In genomic region chr13:117023346-117024050, GRCm38 (mm10) we compare ENCODE assay signal across 8 mouse cellular contexts. TPM values are rescaled to one million over a fixed set of nuclear protein-coding genes. Genes with fewer than 3 reads are reported as not detected.
DNase-seq lines count a peak whose midpoint lies in the region; ATAC-seq and TF ChIP-seq lines count a peak whose summit lies in the region.

No protein-coding gene starts in this region.

- H3K9ac ChIP-seq in lung, postnatal 0 days (replicated peaks; ENCODE audit: low read depth): no peak overlapping the region
- H3K9ac ChIP-seq in embryonic facial prominence, embryonic 14.5 days (ENCODE audit: low read depth, low read length): peak overlapping the region; percentile 96
- no peak overlapping the region for H3K9ac ChIP-seq in intestine, embryonic 15.5 days
- H3K9ac ChIP-seq in neural tube, embryonic 13.5 days: peak overlapping the region; percentile 96

- 17% methylated on average over 12 of the region's 12 CpGs for WGBS in lung, postnatal 0 days
- WGBS in embryonic facial prominence, embryonic 14.5 days: 6% methylated on average over 12 of the region's 12 CpGs
- 17% methylated on average over 12 of the region's 12 CpGs for WGBS in intestine, embryonic 15.5 days
- 5% methylated on average over 12 of the region's 12 CpGs for WGBS in neural tube, embryonic 13.5 days

- DNase-seq in lung, postnatal 0 days (ENCODE audit: low spot score): no peak
- no peak for DNase-seq in lung, postnatal 36 days
- no peak for DNase-seq in embryonic facial prominence, embryonic 14.5 days (ENCODE audit: low spot score)
- DNase-seq in layer of hippocampus, adult 18-20 months (ENCODE audit: low spot score in 2 of 2): no peak
- no peak for DNase-seq in ovary, postnatal 36 days (ENCODE audit: low spot score)
- no peak for DNase-seq in right cerebral cortex, adult 18-20 months

- TF ChIP-seq EP300 in lung, postnatal 0 days (IDR thresholded peaks at IDR 0.05): no peak

- no peaks in the 10 kb centered on the region for H3K9me3 ChIP-seq in lung, postnatal 0 days (ENCODE audit: low read length)
- H3K9me3 ChIP-seq in embryonic facial prominence, embryonic 14.5 days (ENCODE audit: control insufficient read depth, low read length): no peaks in the 10 kb centered on the region
- no peaks in the 10 kb centered on the region for H3K9me3 ChIP-seq in intestine, embryonic 15.5 days
- H3K9me3 ChIP-seq in neural tube, embryonic 13.5 days: no peaks in the 10 kb centered on the region

- no peaks in the 10 kb centered on the region for H3K27me3 ChIP-seq in lung, postnatal 0 days (replicated peaks; ENCODE audit: insufficient read depth, low read length)
- no peaks in the 10 kb centered on the region for H3K27me3 ChIP-seq in embryonic facial prominence, embryonic 14.5 days (replicated peaks; ENCODE audit: control insufficient read depth, insufficient read depth, low read length)
- no peaks in the 10 kb centered on the region for H3K27me3 ChIP-seq in intestine, embryonic 15.5 days (replicated peaks)
- no peaks in the 10 kb centered on the region for H3K27me3 ChIP-seq in neural tube, embryonic 13.5 days

- H3K36me3 ChIP-seq in lung, postnatal 0 days (ENCODE audit: insufficient read depth, low read length): no peaks in the 10 kb centered on the region
- H3K36me3 ChIP-seq in embryonic facial prominence, embryonic 14.5 days (ENCODE audit: control insufficient read depth, insufficient read depth, low read length): no peaks in the 10 kb centered on the region
- H3K36me3 ChIP-seq in intestine, embryonic 15.5 days: no peaks in the 10 kb centered on the region
- H3K36me3 ChIP-seq in neural tube, embryonic 13.5 days: no peaks in the 10 kb centered on the region

- peak overlapping the region; percentile 99 for H3K4me2 ChIP-seq in lung, postnatal 0 days (replicated peaks; ENCODE audit: low read depth, low read length)
- peak overlapping the region; percentile 78 for H3K4me2 ChIP-seq in embryonic facial prominence, embryonic 14.5 days (ENCODE audit: low read depth, low read length)
- peak overlapping the region; percentile 97 for H3K4me2 ChIP-seq in intestine, embryonic 15.5 days (replicated peaks)
- peak overlapping the region; percentile 70 for H3K4me2 ChIP-seq in neural tube, embryonic 13.5 days

- H3K27ac ChIP-seq in lung, postnatal 0 days (ENCODE audit: low read length): peak overlapping the region; percentile 66
- H3K27ac ChIP-seq in embryonic facial prominence, embryonic 14.5 days (replicated peaks; ENCODE audit: low read depth, low read length): peak overlapping the region; percentile 96; the same call in 1 of the 2 replicates
- no peak overlapping the region for H3K27ac ChIP-seq in intestine, embryonic 15.5 days
- peak overlapping the region; percentile 95 for H3K27ac ChIP-seq in neural tube, embryonic 13.5 days (replicated peaks)

- no peaks in the 10 kb centered on the region; the same call in 1 of the 2 replicates for H3K4me1 ChIP-seq in lung, postnatal 0 days (ENCODE audit: insufficient read depth, low read depth, low read length)
- H3K4me1 ChIP-seq in embryonic facial prominence, embryonic 14.5 days (ENCODE audit: control insufficient read depth, insufficient read depth, low read length): peaks cover 28% of the 10 kb centered on the region
- H3K4me1 ChIP-seq in intestine, embryonic 15.5 days (replicated peaks): no peaks in the 10 kb centered on the region
- H3K4me1 ChIP-seq in neural tube, embryonic 13.5 days (replicated peaks): peaks cover 46% of the 10 kb centered on the region

- no peak for ATAC-seq in lung, postnatal 0 days
- no peak for ATAC-seq in embryonic facial prominence, embryonic 14.5 days (ENCODE audit: low read depth)
- no peak for ATAC-seq in intestine, embryonic 15.5 days
- ATAC-seq in neural tube, embryonic 13.5 days (ENCODE audit: low read depth): no peak

- peak overlapping the region; percentile 77 for H3K4me3 ChIP-seq in lung, postnatal 0 days (ENCODE audit: low read depth, low read length)
- H3K4me3 ChIP-seq in embryonic facial prominence, embryonic 14.5 days (ENCODE audit: low read depth, low read length): peak overlapping the region; percentile 91
- H3K4me3 ChIP-seq in intestine, embryonic 15.5 days (replicated peaks): peak overlapping the region; percentile 81
- H3K4me3 ChIP-seq in neural tube, embryonic 13.5 days: peak overlapping the region; percentile 95

- no peak for TF ChIP-seq CTCF in lung, postnatal 0 days (IDR thresholded peaks at IDR 0.05)

RNA-seq across cellular contexts. Expression of gene Parp8, which starts 1.8 kb away (rescaled TPM):
- polyA plus RNA-seq in lung, postnatal 0 days (2015; fragmentation: Nextera tagmentation; extraction: Ambion mirVana): 5.6 and 6.8 TPM in 2 replicates
- 19.8 and 21.9 TPM in 2 replicates for polyA plus RNA-seq in embryonic facial prominence, embryonic 14.5 days (2014; fragmentation: Nextera tagmentation; extraction: Ambion mirVana)
- polyA plus RNA-seq in intestine, embryonic 15.5 days (2015; fragmentation: Nextera tagmentation; extraction: Ambion mirVana): 8.5 and 8.8 TPM in 2 replicates
- 24.3 and 27.6 TPM in 2 replicates for polyA plus RNA-seq in neural tube, embryonic 13.5 days (2015; fragmentation: Nextera tagmentation; extraction: Ambion mirVana)
- total RNA-seq in layer of hippocampus, adult 18-20 months (2021): 10 to 100 TPM; 27.7 to 35.3 TPM

Comparison
In these comparisons a context has a peak if more than half of its experiments do, and no peak if none do; other contexts are left out.
1. H3K9ac ChIP-seq: peak in embryonic facial prominence, embryonic 14.5 days (single experiment) and neural tube, embryonic 13.5 days (single experiment); none in lung, postnatal 0 days (single experiment) and intestine, embryonic 15.5 days (single experiment).
2. Peak in every context shown above with its lines, with median percentiles within 50 percentile points of each other: H3K4me2 ChIP-seq and H3K4me3 ChIP-seq.